Mouse (Mus musculus): ENCODE measurements around the gene Atp13a5.

- TF ChIP-seq CTCF (IDR thresholded peaks at IDR 0.05; ENCODE audit: borderline replicate concordance, control insufficient read depth, extremely low read depth, insufficient read depth, low read length, poor library complexity) = no peak
- no peak for TF ChIP-seq POLR2A (IDR thresholded peaks at IDR 0.05; ENCODE audit: control insufficient read depth, extremely low read depth, insufficient read depth, low read length, poor library complexity)
Observed at GRCm38 (mm10) chr16:29193981-29194380, 184.6 kb downstream of the Atp13a5 start.

All from thymus, adult 2 months (tissue).